Mouse (Mus musculus): ENCODE data around the gene Disp1. TPM values are rescaled to one million over a fixed set of nuclear protein-coding genes. Genes with fewer than 3 reads are reported as not detected.

The Disp1 gene
- polyA plus RNA-seq, 1 experiment from 2014 or later: 3.5 TPM

DNA sequence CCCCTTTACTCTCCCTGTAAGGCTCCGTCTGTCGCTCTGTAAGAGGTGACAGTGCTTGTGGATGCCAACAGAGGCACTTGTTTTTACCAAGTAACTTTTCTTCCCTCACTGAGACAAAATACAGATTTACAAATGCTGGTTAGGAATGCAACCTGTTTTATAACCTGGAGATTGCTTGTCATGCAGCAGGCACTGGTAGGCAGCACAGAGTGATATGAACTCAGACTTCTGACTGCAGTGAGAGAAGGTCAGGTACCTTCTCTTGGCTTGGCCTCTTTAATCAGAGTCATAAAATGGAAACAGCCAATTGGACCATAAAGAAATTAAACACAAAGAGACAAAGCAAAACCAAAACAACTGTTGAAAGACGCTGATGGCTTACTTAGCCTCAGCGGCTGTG lies 83.2 kb downstream of the Disp1 start:
- WGBS: 72% methylated on average over 4 of the region's 4 CpGs
- H3K27ac ChIP-seq (ENCODE audit: low read length): no peak overlapping the region
- no peaks in the 10 kb centered on the region for H3K9me3 ChIP-seq (ENCODE audit: low read length)

DNA sequence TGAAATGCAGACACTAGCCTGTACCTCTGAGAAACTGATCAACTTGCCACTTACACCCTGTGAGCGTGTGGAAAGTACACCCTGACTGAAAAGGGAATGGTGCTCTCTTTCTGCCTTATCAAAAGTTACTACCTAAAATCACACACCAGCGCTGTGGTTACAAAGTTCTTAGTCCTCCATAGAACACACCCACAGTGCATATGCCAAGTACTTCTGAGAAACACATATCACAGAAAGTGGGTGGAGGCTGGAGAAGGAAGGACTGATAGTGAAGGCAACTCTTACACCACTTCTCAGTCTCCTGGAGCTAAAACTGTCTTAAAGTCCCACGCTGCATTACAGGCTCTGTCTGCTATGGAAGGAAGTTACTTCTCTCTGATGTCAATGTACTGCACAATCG lies 86.9 kb downstream of the Disp1 start:
- TF ChIP-seq CTCF (IDR thresholded peaks at IDR 0.05) (no peak), EP300 (IDR thresholded peaks at IDR 0.05) (peak; percentile 39; the same call in 1 of the 2 replicates)
- H3K4me2 ChIP-seq (replicated peaks; ENCODE audit: low read depth, low read length): no peak overlapping the region
- DNase-seq (ENCODE audit: low spot score): peak; percentile 82
- H3K27me3 ChIP-seq (replicated peaks; ENCODE audit: insufficient read depth, low read length): no peaks in the 10 kb centered on the region
- peak; percentile 78 for ATAC-seq
- no peaks in the 10 kb centered on the region for H3K36me3 ChIP-seq (ENCODE audit: insufficient read depth, low read length)
- peaks cover 4% of the 10 kb centered on the region; the same call in 1 of the 2 replicates for H3K4me1 ChIP-seq (ENCODE audit: insufficient read depth, low read depth, low read length)
- H3K27ac ChIP-seq (ENCODE audit: low read length): peak overlapping the region; percentile 72
- 59% methylated on average over 4 of the region's 4 CpGs for WGBS
- H3K4me3 ChIP-seq (ENCODE audit: low read depth, low read length): no peak overlapping the region
- no peak overlapping the region for H3K9ac ChIP-seq (replicated peaks; ENCODE audit: low read depth)
- H3K9me3 ChIP-seq (ENCODE audit: low read length): no peaks in the 10 kb centered on the region

More for the DNA sequence above, 83.2 kb downstream of the Disp1 start:
- no peak for DNase-seq (ENCODE audit: low spot score)
- no peaks in the 10 kb centered on the region for H3K27me3 ChIP-seq (replicated peaks; ENCODE audit: insufficient read depth, low read length)
- TF ChIP-seq CTCF (IDR thresholded peaks at IDR 0.05) (no peak), EP300 (IDR thresholded peaks at IDR 0.05) (no peak)
- no peak overlapping the region for H3K4me3 ChIP-seq (ENCODE audit: low read depth, low read length)
- ATAC-seq: no peak
- no peaks in the 10 kb centered on the region for H3K4me1 ChIP-seq (ENCODE audit: insufficient read depth, low read depth, low read length)
- H3K9ac ChIP-seq (replicated peaks; ENCODE audit: low read depth): no peak overlapping the region
- H3K36me3 ChIP-seq (ENCODE audit: insufficient read depth, low read length): no peaks in the 10 kb centered on the region
- no peak overlapping the region for H3K4me2 ChIP-seq (replicated peaks; ENCODE audit: low read depth, low read length)

DNA sequence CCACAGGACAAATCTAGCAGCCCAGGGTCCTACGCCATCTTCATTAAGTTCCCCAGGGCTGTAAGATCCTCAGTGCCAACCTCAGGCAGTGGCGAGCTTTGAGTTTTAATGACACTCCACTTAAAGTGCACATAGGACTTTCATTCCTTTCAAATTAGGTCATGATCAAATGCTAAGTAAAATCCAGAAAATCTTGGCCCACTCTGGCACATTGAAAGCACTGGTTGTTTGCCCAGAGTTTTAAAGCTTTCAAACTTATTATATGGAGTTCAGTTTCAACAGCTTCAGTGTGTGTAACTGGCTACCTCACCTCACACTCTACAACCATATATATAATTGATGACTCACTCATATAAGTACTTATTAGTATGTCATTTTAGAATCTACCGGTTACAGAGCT lies 87.9 kb downstream of the Disp1 start:
- no peak overlapping the region for H3K9ac ChIP-seq (replicated peaks; ENCODE audit: low read depth)
- DNase-seq (ENCODE audit: low spot score) (peak; percentile 77), ATAC-seq (peak; percentile 58)
- H3K27me3 ChIP-seq (replicated peaks; ENCODE audit: insufficient read depth, low read length): no peaks in the 10 kb centered on the region
- 52% methylated on average over 3 of the region's 3 CpGs for WGBS
- H3K36me3 ChIP-seq (ENCODE audit: insufficient read depth, low read length): no peaks in the 10 kb centered on the region
- H3K4me3 ChIP-seq (ENCODE audit: low read depth, low read length): no peak overlapping the region
- TF ChIP-seq CTCF (IDR thresholded peaks at IDR 0.05): no peak
- TF ChIP-seq EP300 (IDR thresholded peaks at IDR 0.05): peak; percentile 73
- no peak overlapping the region for H3K4me2 ChIP-seq (replicated peaks; ENCODE audit: low read depth, low read length)
- H3K27ac ChIP-seq (ENCODE audit: low read length): peak overlapping the region; percentile 72
- peaks cover 4% of the 10 kb centered on the region; the same call in 1 of the 2 replicates for H3K4me1 ChIP-seq (ENCODE audit: insufficient read depth, low read depth, low read length)
- no peaks in the 10 kb centered on the region for H3K9me3 ChIP-seq (ENCODE audit: low read length)

DNA sequence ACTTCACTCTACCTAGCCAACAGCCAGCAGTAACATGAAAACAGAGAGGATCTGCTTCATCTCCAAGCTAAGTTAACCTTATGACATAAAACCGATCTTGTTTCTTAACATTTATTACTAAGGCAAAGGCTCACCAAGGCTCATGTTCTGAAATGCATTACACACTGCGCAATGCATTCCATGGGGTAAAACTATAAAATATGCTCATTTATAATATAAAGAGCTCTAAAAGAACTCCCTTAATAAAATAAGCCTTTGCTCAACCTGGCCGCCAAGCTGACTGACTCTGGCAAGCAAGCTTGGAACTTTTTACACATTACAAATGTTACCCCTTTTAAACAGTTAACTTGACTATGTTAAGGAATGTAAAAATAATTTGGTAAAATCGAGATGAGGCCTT lies 94.1 kb downstream of the Disp1 start:
- H3K9me3 ChIP-seq (ENCODE audit: low read length): no peaks in the 10 kb centered on the region
- H3K4me2 ChIP-seq (replicated peaks; ENCODE audit: low read depth, low read length): no peak overlapping the region
- 73% methylated on average over 4 of the region's 4 CpGs for WGBS
- H3K27me3 ChIP-seq (replicated peaks; ENCODE audit: insufficient read depth, low read length): no peaks in the 10 kb centered on the region
- H3K9ac ChIP-seq (replicated peaks; ENCODE audit: low read depth): no peak overlapping the region
- no peaks in the 10 kb centered on the region for H3K36me3 ChIP-seq (ENCODE audit: insufficient read depth, low read length)
- no peak for ATAC-seq
- no peak overlapping the region for H3K4me3 ChIP-seq (ENCODE audit: low read depth, low read length)
- TF ChIP-seq CTCF (IDR thresholded peaks at IDR 0.05): no peak
- TF ChIP-seq EP300 (IDR thresholded peaks at IDR 0.05): no peak
- H3K4me1 ChIP-seq (ENCODE audit: insufficient read depth, low read depth, low read length): no peaks in the 10 kb centered on the region
- no peak for DNase-seq (ENCODE audit: low spot score)
- no peak overlapping the region for H3K27ac ChIP-seq (ENCODE audit: low read length)

- Histone ChIP-seq H3K9ac (replicated peaks; ENCODE audit: low read depth) (no peak overlapping the region), H3K36me3 (ENCODE audit: insufficient read depth, low read length) (no peaks in the 10 kb centered on the region), H3K4me2 (replicated peaks; ENCODE audit: low read depth, low read length) (no peak overlapping the region), H3K9me3 (ENCODE audit: low read length) (no peaks in the 10 kb centered on the region), H3K27me3 (replicated peaks; ENCODE audit: insufficient read depth, low read length) (no peaks in the 10 kb centered on the region), H3K4me3 (ENCODE audit: low read depth, low read length) (no peak overlapping the region), H3K4me1 (ENCODE audit: insufficient read depth, low read depth, low read length) (no peaks in the 10 kb centered on the region), H3K27ac (ENCODE audit: low read length) (no peak overlapping the region)
- DNase-seq (ENCODE audit: low spot score) (no peak), ATAC-seq (no peak)
- TF ChIP-seq CTCF (IDR thresholded peaks at IDR 0.05): no peak
- TF ChIP-seq EP300 (IDR thresholded peaks at IDR 0.05): no peak
- 66% methylated on average over 3 of the region's 3 CpGs for WGBS
Observed at GRCm38 (mm10) chr1:183123725-183124124, 97.6 kb downstream of the Disp1 start.

GRCm38 (mm10) chr1:183120341-183120923 lies 100.9 kb downstream of the Disp1 start:
- H3K4me3 ChIP-seq (ENCODE audit: low read depth, low read length): no peak overlapping the region
- H3K9me3 ChIP-seq (ENCODE audit: low read length): no peaks in the 10 kb centered on the region
- H3K4me1 ChIP-seq (ENCODE audit: insufficient read depth, low read depth, low read length): no peaks in the 10 kb centered on the region
- no peaks in the 10 kb centered on the region for H3K36me3 ChIP-seq (ENCODE audit: insufficient read depth, low read length)
- H3K27me3 ChIP-seq (replicated peaks; ENCODE audit: insufficient read depth, low read length): no peaks in the 10 kb centered on the region
- H3K9ac ChIP-seq (replicated peaks; ENCODE audit: low read depth): no peak overlapping the region
- no peak for TF ChIP-seq CTCF (IDR thresholded peaks at IDR 0.05)
- TF ChIP-seq EP300 (IDR thresholded peaks at IDR 0.05): no peak
- ATAC-seq (no peak), DNase-seq (ENCODE audit: low spot score) (no peak)
- H3K27ac ChIP-seq (ENCODE audit: low read length): no peak overlapping the region
- H3K4me2 ChIP-seq (replicated peaks; ENCODE audit: low read depth, low read length): peak overlapping the region; percentile 1; the same call in 1 of the 2 replicates
- WGBS: 66% methylated on average over 12 of the region's 12 CpGs

All from lung, postnatal 0 days (tissue).